Mouse (Mus musculus) G1E (cell line): Measurements from ENCODE around the gene Olfr544.

Experiments used
- GATA1 ChIP-seq: IDR thresholded peaks from 2 replicates; pipeline ENCODE4 v1.6.1; 2012; ENCODE audit warnings: borderline replicate concordance, low read length, inconsistent platforms, mixed read lengths
- POLR2AphosphoS5 ChIP-seq: IDR thresholded peaks from 2 replicates; pipeline ENCODE4 v1.6.1; 2012; ENCODE audit warnings: low read depth, low read length, inconsistent platforms; ENCODE audit not compliant: insufficient replicate concordance

DNA sequence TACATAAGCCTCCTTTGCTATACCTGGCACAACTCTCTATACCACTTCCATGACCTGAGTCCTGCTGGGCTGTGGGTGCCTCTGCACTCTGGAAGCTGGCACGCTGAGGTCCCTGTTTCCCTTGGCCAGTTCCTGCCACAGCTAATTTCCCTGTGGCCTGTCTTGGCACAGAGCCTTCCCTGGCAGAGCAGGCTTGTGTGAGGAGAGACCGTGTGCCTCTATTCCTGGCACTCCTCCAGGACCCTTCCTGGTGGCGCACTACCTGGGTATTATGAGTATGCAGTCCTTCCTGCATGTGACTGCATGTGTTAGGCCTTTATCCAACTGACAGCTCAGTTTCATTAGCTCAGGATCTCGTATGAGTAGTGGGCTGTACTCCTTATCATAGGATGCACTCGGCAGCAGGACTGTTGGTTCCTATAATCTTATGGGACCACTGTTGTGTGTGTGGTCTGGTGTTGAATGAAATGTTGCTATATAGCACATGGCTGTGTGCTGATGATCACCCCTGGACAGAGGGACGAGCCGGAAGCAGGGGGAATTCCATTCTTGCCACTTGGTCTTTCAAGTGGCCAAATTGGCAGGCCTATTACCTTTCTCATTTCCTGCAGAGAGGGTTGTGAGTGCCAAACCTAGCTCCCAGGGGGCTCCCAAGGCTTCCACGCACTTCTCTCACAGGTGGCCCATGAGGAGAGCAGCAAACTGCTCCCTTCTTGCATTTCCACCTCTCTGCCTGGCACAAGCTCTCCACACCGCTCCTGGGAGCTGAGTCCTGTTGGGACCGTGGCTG is 28.3 kb upstream of the Olfr544 start:
- TF ChIP-seq GATA1 (no peak), POLR2AphosphoS5 (no peak)
